Mouse (Mus musculus) MEL (cell line): Measurements from ENCODE around the gene Cdcp1. TPM values are rescaled to one million over a fixed set of nuclear protein-coding genes. Genes with fewer than 3 reads are reported as not detected.

Experiments
- DNase-seq: peaks from one replicate; pipeline ENCODE4 v3.0.0; 2011; ENCODE audit warnings: low read depth, low spot score
- H3K27ac ChIP-seq: 2 replicates; pipeline ENCODE4 v1.5.1; 2012; ENCODE audit warnings: low read depth, mild to moderate bottlenecking, control low read depth, low read length, moderate library complexity; ENCODE audit not compliant: control insufficient read depth
- H3K27me3 ChIP-seq, 2 experiments: fragments of 150-350 bp in 1 of 2; sonication (generic) in 1 of 2; 2 replicates each; pipeline ENCODE4 v1.6.1; 2012; ENCODE audit warnings: low read length in 2 of 2, mild to moderate bottlenecking in 2 of 2, improper control_type of control experiment in 1 of 2, moderate library complexity in 1 of 2; ENCODE audit not compliant: insufficient read depth in 2 of 2, control insufficient read depth in 1 of 2
- H3K36me3 ChIP-seq, 2 experiments: 2 replicates each; pipeline ENCODE4 v1.6.1; 2012 to 2014; ENCODE audit warnings: low read length in 2 of 2, improper control_type of control experiment in 1 of 2, inconsistent platforms in 1 of 2, mild to moderate bottlenecking in 1 of 2; ENCODE audit not compliant: insufficient read depth in 2 of 2, control insufficient read depth in 1 of 2
- H3K4me1 ChIP-seq, 2 experiments: fragments of 150-350 bp in 1 of 2; sonication (generic) in 1 of 2; 2 replicates each; pipeline ENCODE4 v1.6.1; 2012; ENCODE audit warnings: low read length in 2 of 2, improper control_type of control experiment in 1 of 2, mild to moderate bottlenecking in 1 of 2; ENCODE audit not compliant: insufficient read depth in 2 of 2, control insufficient read depth in 1 of 2
- H3K4me3 ChIP-seq, 2 experiments: fragments of 150-350 bp in 1 of 2; sonication (generic) in 1 of 2; 2 replicates each; pipeline ENCODE4 v1.5.1; 2012; ENCODE audit warnings: low read depth in 2 of 2, low read length in 2 of 2, mild to moderate bottlenecking in 2 of 2, moderate library complexity in 2 of 2, control low read depth in 1 of 2, improper control_type of control experiment in 1 of 2; ENCODE audit not compliant: control insufficient read depth in 1 of 2, insufficient read depth in 1 of 2
- H3K79me2 ChIP-seq: 2 replicates; pipeline ENCODE4 v1.6.1; 2012; ENCODE audit warnings: mild to moderate bottlenecking, low read length, moderate library complexity; ENCODE audit not compliant: control insufficient read depth, poor library complexity, insufficient read depth
- H3K9ac ChIP-seq: 2 replicates; pipeline ENCODE4 v1.6.1; 2012; ENCODE audit warnings: low read depth, mild to moderate bottlenecking, control low read depth, low read length, moderate library complexity; ENCODE audit not compliant: control insufficient read depth, poor library complexity, severe bottlenecking
- H3K9me3 ChIP-seq: fragments of 150-350 bp; sonication (generic); replicated peaks from 2 replicates; pipeline ENCODE4 v1.6.1; 2012; ENCODE audit warnings: mild to moderate bottlenecking, low read length, improper control_type of control experiment, moderate library complexity; ENCODE audit not compliant: insufficient read depth
- CHD2 ChIP-seq: IDR thresholded peaks from 2 replicates; pipeline ENCODE4 v1.6.1; 2011; ENCODE audit warnings: low read length, improper control_type of control experiment
- CTCF ChIP-seq, 3 experiments: IDR thresholded peaks in 2 of 3; conservative IDR thresholded peaks in 1 of 3; 2 replicates each; pipeline ENCODE4 v1.5.1; 2011 to 2012; ENCODE audit warnings: low read length in 3 of 3, low read depth in 2 of 3, mild to moderate bottlenecking in 2 of 3, improper control_type of control experiment in 1 of 3, inconsistent platforms in 1 of 3, mixed read lengths in 1 of 3, moderate library complexity in 1 of 3; ENCODE audit not compliant: control insufficient read depth in 1 of 3, insufficient read depth in 1 of 3, poor library complexity in 1 of 3, severe bottlenecking in 1 of 3
- E2F4 ChIP-seq: IDR thresholded peaks from 2 replicates; pipeline ENCODE4 v1.6.1; 2011; ENCODE audit warnings: low read depth, low read length, improper control_type of control experiment, borderline replicate concordance
- ELF1 ChIP-seq: IDR thresholded peaks from 2 replicates; pipeline ENCODE4 v1.6.1; 2014; ENCODE audit warnings: low read depth, mild to moderate bottlenecking, inconsistent platforms, low read length, improper control_type of control experiment, moderate library complexity
- KAT2A ChIP-seq: conservative IDR thresholded peaks from 2 replicates; pipeline ENCODE4 v1.6.1; 2012; ENCODE audit warnings: low read depth, low read length, improper control_type of control experiment, inconsistent platforms
- MAFK ChIP-seq: IDR thresholded peaks from 2 replicates; pipeline ENCODE4 v1.6.1; 2011; ENCODE audit warnings: low read depth, mild to moderate bottlenecking, low read length, improper control_type of control experiment, borderline replicate concordance
- MAX ChIP-seq: IDR thresholded peaks from 2 replicates; pipeline ENCODE4 v1.6.1; 2011; ENCODE audit warnings: low read length, improper control_type of control experiment
- MXI1 ChIP-seq: IDR thresholded peaks from 2 replicates; pipeline ENCODE4 v1.6.1; 2011; ENCODE audit warnings: mild to moderate bottlenecking, low read depth, low read length, improper control_type of control experiment
- MYB ChIP-seq: IDR thresholded peaks from 2 replicates; pipeline ENCODE4 v1.6.1; 2011; ENCODE audit warnings: mild to moderate bottlenecking, low read depth, low read length, improper control_type of control experiment
- NELFE ChIP-seq: IDR thresholded peaks from 2 replicates; pipeline ENCODE4 v1.6.1; 2011; ENCODE audit warnings: low read depth, low read length, improper control_type of control experiment
- NRF1 ChIP-seq: IDR thresholded peaks from 2 replicates; pipeline ENCODE4 v1.6.1; 2014; ENCODE audit warnings: low read depth, mild to moderate bottlenecking, inconsistent platforms, low read length, improper control_type of control experiment, moderate library complexity; ENCODE audit not compliant: poor library complexity, insufficient read depth, severe bottlenecking
- POLR2A ChIP-seq, 2 experiments: IDR thresholded peaks; 2 replicates each; pipeline ENCODE4 v1.6.1; 2011 to 2012; ENCODE audit warnings: low read length in 2 of 2, mild to moderate bottlenecking in 2 of 2, control low read depth in 1 of 2, improper control_type of control experiment in 1 of 2, low read depth in 1 of 2, moderate library complexity in 1 of 2; ENCODE audit not compliant: control insufficient read depth in 1 of 2, insufficient read depth in 1 of 2, poor library complexity in 1 of 2
- POLR2AphosphoS5 ChIP-seq: IDR thresholded peaks from 2 replicates; pipeline ENCODE4 v1.6.1; 2012; ENCODE audit warnings: low read depth, borderline replicate concordance, mild to moderate bottlenecking, inconsistent platforms, low read length, moderate library complexity, mixed read lengths
- RAD21 ChIP-seq: IDR thresholded peaks from 2 replicates; pipeline ENCODE4 v1.6.1; 2011; ENCODE audit warnings: mild to moderate bottlenecking, low read depth, low read length, improper control_type of control experiment
- SMC3 ChIP-seq: IDR thresholded peaks from 2 replicates; pipeline ENCODE4 v1.6.1; 2011; ENCODE audit warnings: low read depth, low read length, improper control_type of control experiment
- UBTF ChIP-seq: IDR thresholded peaks from 2 replicates; pipeline ENCODE4 v1.6.1; 2012; ENCODE audit warnings: low read depth, mild to moderate bottlenecking, inconsistent platforms, low read length, improper control_type of control experiment, moderate library complexity, borderline replicate concordance; ENCODE audit not compliant: insufficient read depth
- ZC3H11A ChIP-seq: IDR thresholded peaks from 2 replicates; pipeline ENCODE4 v1.6.1; 2012; ENCODE audit warnings: low read depth, mild to moderate bottlenecking, inconsistent platforms, low read length, improper control_type of control experiment
- ZKSCAN1 ChIP-seq: IDR thresholded peaks from 2 replicates; pipeline ENCODE4 v1.6.1; 2012; ENCODE audit warnings: low read depth, mild to moderate bottlenecking, inconsistent platforms, low read length, improper control_type of control experiment, moderate library complexity
- ZNF384 ChIP-seq: IDR thresholded peaks from 2 replicates; pipeline ENCODE4 v1.6.1; 2012; ENCODE audit warnings: low read depth, mild to moderate bottlenecking, inconsistent platforms, low read length, improper control_type of control experiment
- polyA plus RNA-seq, 2 experiments: library from polyadenylated mRNA; stranded (reverse) in 1 of 2; unstranded in 1 of 2; fragments of >175 nt in 1 of 2; fragments of >200 nt in 1 of 2; gene quantifications; 2 replicates each; pipeline versions ENCODE4 v1.2.1 to v1.2.4; 2012; ENCODE audit warnings: low replicate concordance in 2 of 2, low read depth in 1 of 2; ENCODE audit not compliant: insufficient read length in 2 of 2, insufficient read depth in 1 of 2, missing spikeins in 1 of 2
- total RNA-seq: library from RNA; depleted of rRNA; stranded (reverse); fragments of 300-350 nt; gene quantifications from 2 replicates; pipeline ENCODE4 v1.2.3, GENCODE M21; 2012

Cdcp1 gene
- total and polyA plus RNA-seq, 3 experiments = not detected

DNA sequence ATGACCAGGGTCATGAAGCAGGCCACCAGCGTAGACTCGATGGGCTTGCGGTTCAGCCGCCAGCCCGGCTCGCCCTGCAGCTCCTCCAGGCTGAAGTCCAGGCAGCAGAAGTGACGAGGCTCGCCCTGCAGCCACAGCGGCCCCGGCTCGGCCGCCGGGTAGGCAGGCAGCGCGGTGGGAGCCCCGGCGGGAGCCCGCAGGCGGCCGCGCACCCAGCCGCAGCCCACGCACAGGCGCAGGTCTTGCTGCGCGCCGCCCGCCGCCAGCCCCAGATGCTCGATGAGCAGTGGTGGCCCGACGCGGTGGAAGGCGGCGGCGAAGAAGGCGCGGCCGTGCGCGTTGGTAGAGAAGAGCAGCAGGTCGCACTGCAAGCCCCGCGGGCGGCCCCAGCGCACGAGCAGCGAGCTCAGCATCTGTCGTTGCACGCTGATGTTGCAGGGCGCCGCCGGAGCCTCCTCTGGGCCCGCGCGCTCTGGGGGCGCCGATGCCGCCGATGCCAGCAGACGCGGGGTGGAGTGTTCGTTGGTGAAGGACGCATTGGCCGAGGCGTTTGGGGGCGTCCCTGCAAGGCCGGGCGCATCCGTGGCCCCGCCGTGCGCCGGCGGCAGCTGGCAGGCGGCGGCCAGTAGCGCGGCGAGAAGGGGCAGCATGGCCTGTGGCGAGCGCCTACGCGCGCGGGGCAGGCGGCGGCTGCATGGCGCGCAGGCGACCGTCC is 44.2 kb upstream of the Cdcp1 start:
- peak; percentile 74 for DNase-seq

GRCm38 (mm10) chr9:123259461-123259895 is 43.6 kb upstream of the Cdcp1 start:
- peak overlapping the region in 1 of 2 experiments; percentile 79; a peak in 3 of 4 replicates for H3K4me3 ChIP-seq
- no peaks in the 10 kb centered on the region for H3K79me2 ChIP-seq
- H3K9ac ChIP-seq = peak overlapping the region; percentile 74
- peak; percentile 59 for DNase-seq
- H3K9me3 ChIP-seq = no peaks in the 10 kb centered on the region
- no peaks in the 10 kb centered on the region; a peak in 1 of 4 replicates for H3K36me3 ChIP-seq
- H3K27me3 ChIP-seq = peaks cover 0 to 9% of the 10 kb centered on the region in 2 experiments; a peak in 3 of 4 replicates
- no peak overlapping the region for H3K27ac ChIP-seq
- TF ChIP-seq MAFK = no peak
- TF ChIP-seq ZKSCAN1 = no peak
- TF ChIP-seq E2F4 = no peak
- peak; percentile 76 for TF ChIP-seq RAD21
- TF ChIP-seq SMC3 = peak; percentile 62; the same call in 1 of the 2 replicates
- no peak for TF ChIP-seq MAX
- no peak for TF ChIP-seq POLR2A (IDR thresholded peaks at IDR 0.05; ENCODE audit: control insufficient read depth in 1 of 2, insufficient read depth in 1 of 2, low read depth in 1 of 2, low read length in 2 of 2, poor library complexity in 1 of 2)
- TF ChIP-seq MYB = no peak
- TF ChIP-seq ZC3H11A = peak; percentile 57
- TF ChIP-seq CHD2 = no peak
- peak in 2 of 3 experiments; percentile 64 to 80; a peak in 4 of 6 replicates for TF ChIP-seq CTCF (IDR thresholded peaks at IDR 0.05 in 2 of 3, conservative IDR thresholded peaks at IDR 0.05 in 1 of 3; ENCODE audit: control insufficient read depth in 1 of 3, insufficient read depth in 1 of 3, low read depth in 2 of 3, low read length in 3 of 3, poor library complexity in 1 of 3, severe bottlenecking in 1 of 3)
- no peak for TF ChIP-seq NELFE
- no peak for TF ChIP-seq MXI1
- TF ChIP-seq POLR2AphosphoS5 = no peak
- TF ChIP-seq ZNF384 = no peak
- no peak for TF ChIP-seq KAT2A
- 0 out of 2 replicates have a peak, but pooled peaks have one; percentile 28 for TF ChIP-seq ELF1
- no peaks in the 10 kb centered on the region; a peak in 2 of 4 replicates for H3K4me1 ChIP-seq

More for the DNA sequence above, 44.2 kb upstream of the Cdcp1 start:
- Histone ChIP-seq H3K27ac (no peak overlapping the region), H3K27me3 (peaks cover 0 to 9% of the 10 kb centered on the region in 2 experiments; a peak in 3 of 4 replicates), H3K79me2 (no peaks in the 10 kb centered on the region), H3K9ac (peak overlapping the region; percentile 74), H3K9me3 (no peaks in the 10 kb centered on the region), H3K4me1 (no peaks in the 10 kb centered on the region; a peak in 2 of 4 replicates), H3K4me3 (peak overlapping the region; percentile 53 to 79), H3K36me3 (no peaks in the 10 kb centered on the region; a peak in 1 of 4 replicates)
- TF ChIP-seq MXI1 (no peak), NRF1 (peak; percentile 38; the same call in 1 of the 2 replicates), UBTF (0 out of 2 replicates have a peak, but pooled peaks have one; percentile 57)
- TF ChIP-seq, all 39 proteins: peak for 2
